Mouse (Mus musculus) layer of hippocampus, adult 2 months (tissue): Measurements from ENCODE around the gene Rb1. TPM values are rescaled to one million over a fixed set of nuclear protein-coding genes. Genes with fewer than 3 reads are reported as not detected.

Experiments used
- DNase-seq, 2 experiments: peaks; one replicate each; pipeline ENCODE4 v3.0.0; 2022; ENCODE audit warnings: low spot score in 2 of 2
- H3K27ac ChIP-seq: fragments of 200-600 bp; 2 replicates; pipeline ENCODE4 v1.8.1; 2022
- H3K4me3 ChIP-seq: fragments of 200-600 bp; 2 replicates; pipeline ENCODE4 v1.8.1; 2022; ENCODE audit warnings: mild to moderate bottlenecking
- CTCF ChIP-seq: fragments of 200-600 bp; conservative IDR thresholded peaks from 2 replicates; pipeline ENCODE4 v1.8.1; 2022; ENCODE audit warnings: antibody characterized with exemption, mild to moderate bottlenecking, moderate library complexity
- total RNA-seq, 2 experiments: library from RNA; stranded (reverse); gene quantifications; 2 replicates each; pipeline ENCODE4 v1.2.3; 2021

The Rb1 gene
- total RNA-seq, 2 experiments from 2014 or later: 32.0 to 40.5 TPM

DNA sequence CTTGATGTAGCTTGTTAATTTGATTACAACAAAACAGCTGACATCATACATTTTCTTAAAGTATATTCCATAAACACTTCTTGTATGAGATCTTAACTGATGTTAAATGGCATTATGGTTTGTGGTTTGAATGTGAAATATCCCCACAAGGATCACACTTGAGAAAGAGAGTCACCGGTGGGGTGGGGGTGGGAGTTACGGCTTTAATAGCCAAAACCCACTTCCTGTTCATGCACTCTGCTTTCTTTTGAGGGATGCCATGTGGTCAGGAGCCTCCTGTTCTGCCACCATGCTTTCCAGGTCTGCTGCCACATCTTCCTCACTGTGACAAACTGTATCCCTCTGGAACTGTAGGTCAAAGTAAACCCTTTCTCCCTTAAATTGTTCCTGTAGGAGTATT lies 35.7 kb downstream of the Rb1 start:
- no peak for TF ChIP-seq CTCF
- no peak overlapping the region for H3K27ac ChIP-seq
- H3K4me3 ChIP-seq: no peak overlapping the region
- no peak for DNase-seq

DNA sequence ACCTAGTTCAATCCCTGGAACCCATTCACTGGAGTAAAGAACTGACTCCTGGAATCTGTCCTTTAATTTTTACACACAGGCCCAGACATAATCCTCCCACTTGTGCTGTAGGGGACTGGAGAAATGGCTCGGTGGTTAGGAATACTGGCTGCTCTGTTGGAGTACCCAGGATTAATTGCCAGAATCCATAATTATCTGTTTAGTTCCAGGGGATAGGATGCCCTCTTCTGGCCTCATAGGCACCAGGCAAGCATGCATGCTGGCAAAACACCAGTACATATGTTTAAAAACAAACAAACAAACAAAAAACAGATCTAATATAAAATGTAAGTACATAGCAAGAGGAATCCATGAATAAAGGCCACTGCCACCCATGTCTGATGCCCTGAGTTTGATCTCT lies 44.6 kb downstream of the Rb1 start:
- Histone ChIP-seq H3K4me3 (no peak overlapping the region), H3K27ac (no peak overlapping the region)
- peak; percentile 78 for TF ChIP-seq CTCF
- peak in 1 of 2 experiments; percentile 41 for DNase-seq

DNA sequence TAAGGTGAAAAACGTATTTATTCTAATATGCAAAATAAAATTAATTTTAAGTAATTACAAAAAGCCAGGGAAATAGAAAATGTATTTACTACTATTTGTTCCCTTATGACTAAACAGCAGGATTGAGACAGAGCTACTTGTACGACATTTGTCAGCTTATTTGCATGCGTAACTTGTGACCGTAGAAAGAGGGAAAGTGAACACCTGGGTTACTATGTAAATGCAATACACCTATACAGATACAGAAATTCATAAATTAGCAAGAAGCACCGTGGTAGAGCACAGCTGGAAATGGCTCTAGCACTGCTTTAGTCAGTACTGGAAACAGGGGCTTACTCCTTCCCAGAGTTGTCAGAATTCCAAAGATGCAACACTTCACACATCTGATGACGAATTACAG lies 46.5 kb downstream of the Rb1 start:
- DNase-seq: no peak
- Histone ChIP-seq H3K4me3 (no peak overlapping the region), H3K27ac (no peak overlapping the region)
- TF ChIP-seq CTCF: no peak

DNA sequence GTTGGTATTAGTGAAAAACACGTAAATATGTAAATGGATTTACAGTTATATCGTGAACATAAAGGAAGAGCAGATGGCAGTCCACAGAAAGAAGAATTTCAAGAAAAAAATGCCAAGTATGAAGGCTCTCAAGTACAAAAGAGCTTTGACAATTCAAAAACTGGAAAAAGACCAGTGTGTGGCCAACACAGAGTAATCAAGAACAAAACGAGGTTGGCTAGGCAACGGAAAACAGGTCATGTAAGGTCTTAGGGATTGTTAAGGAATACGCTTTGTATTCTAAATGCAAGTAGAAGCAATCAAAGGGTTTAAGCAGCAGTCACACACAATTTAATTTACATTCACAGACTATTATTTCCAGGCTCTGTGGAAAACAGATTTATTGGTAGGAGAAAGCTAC lies 53.8 kb downstream of the Rb1 start:
- no peak for TF ChIP-seq CTCF
- DNase-seq: no peak
- Histone ChIP-seq H3K4me3 (no peak overlapping the region), H3K27ac (peak overlapping the region; percentile 52; the same call in 1 of the 2 replicates)

DNA sequence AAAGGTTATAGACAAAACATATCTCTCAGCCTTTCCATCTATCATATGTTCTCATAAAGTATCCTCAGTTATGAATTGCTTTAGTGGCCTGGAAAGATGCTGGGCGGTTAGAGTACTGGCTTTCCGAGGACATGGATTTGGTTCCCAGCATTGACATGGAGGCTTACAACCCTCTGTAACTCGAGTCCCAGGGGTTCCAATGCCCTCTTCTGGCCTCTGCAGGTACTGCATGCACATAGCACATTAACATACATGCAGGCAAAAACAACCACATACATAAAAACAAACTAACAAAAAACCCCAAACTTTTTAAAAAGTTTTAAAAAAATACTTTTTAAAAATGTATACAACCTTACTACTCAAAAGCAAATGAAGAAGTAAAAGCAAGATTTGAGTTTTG lies 59.5 kb downstream of the Rb1 start:
- H3K4me3 ChIP-seq: no peak overlapping the region
- DNase-seq: no peak
- H3K27ac ChIP-seq: no peak overlapping the region
- peak; percentile 62 for TF ChIP-seq CTCF

DNA sequence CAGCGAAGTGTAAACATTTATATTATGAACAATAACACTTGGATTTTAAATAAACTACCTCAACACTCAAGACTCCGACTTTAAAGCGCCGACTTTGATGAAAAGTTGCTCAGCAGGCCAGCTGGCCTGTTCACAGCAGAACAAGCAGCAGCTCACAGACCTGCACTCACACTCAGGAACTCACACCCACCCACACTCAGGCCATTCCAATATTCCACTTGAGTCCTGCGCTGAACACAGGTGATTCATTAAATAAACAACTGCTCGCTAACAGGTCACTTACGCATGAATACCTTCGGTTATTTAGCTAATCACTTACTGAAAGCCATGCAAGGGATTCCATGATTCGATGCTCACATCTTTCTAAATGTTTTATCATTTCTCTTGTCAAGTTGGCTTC lies 63.4 kb downstream of the Rb1 start:
- Histone ChIP-seq H3K27ac (no peak overlapping the region), H3K4me3 (no peak overlapping the region)
- no peak for TF ChIP-seq CTCF
- DNase-seq: no peak

DNA sequence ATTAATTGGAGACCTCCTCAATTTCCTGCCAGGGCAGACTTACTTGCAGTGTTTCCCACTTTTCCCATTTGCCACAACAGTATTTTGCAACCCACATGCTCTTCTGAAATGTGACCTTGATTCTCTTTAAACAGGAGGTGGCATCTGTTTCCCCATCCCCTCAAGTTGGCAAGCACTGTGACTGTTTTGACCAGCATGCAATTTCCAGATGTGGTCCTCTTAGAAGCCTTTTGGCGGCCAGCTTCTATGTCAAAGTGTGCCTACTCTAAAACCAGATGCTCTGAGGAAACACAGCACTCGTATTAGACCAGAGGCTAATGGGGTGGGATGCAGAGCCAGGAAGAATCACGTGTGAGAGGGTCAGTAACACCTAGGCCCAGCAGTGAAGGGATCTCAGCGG lies 67.4 kb downstream of the Rb1 start:
- Histone ChIP-seq H3K27ac (peak overlapping the region; percentile 18; the same call in 1 of the 2 replicates), H3K4me3 (no peak overlapping the region)
- DNase-seq: no peak
- TF ChIP-seq CTCF: no peak

DNA sequence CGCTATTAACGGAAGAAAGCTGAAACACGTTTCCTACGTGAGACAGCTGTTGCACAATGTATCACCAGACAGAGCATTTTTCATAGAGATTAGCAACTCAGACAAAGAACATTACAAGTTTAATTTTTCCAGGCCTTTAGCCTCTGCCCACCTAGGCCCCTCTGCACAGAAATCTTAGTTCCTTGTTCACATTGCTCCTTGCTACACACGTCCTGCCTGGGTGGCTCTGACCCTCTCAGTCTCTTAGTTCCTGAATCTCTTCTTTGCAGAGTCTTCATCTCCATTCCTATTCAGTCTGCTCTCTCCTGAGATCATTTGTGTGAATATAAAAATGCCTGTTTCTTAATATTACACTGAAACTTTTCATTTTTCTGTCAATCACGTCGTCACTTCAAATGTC lies 68.3 kb downstream of the Rb1 start:
- Histone ChIP-seq H3K4me3 (no peak overlapping the region), H3K27ac (no peak overlapping the region)
- DNase-seq: no peak
- no peak for TF ChIP-seq CTCF

DNA sequence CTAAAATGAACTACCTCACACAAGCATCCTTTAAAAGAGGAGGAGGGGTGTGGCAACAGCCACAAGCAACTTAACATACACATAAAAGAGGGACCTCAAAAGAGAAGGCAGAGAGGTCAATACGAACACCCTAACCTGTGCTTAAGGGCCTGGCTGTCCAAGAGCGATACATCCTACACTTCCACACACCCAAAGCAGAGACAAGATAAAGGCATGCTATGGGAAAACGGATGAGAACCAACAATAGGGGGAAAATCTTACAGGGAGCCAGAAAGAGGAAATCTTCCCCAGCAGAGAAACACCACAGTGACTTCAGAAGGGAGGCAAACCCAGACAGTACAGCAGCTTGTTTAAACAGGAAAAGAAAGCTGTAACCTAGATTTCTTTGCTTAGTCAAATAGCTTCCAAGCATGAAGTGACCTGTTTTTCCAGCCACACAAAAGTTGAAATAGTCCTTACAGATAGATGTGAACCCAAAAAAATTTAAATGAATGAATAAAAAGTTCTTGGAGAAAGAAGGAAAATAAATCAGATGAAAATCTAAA lies 70.1 kb downstream of the Rb1 start:
- no peak overlapping the region for H3K4me3 ChIP-seq
- peak overlapping the region; percentile 54; the same call in 1 of the 2 replicates for H3K27ac ChIP-seq
- DNase-seq: no peak
- TF ChIP-seq CTCF: no peak

DNA sequence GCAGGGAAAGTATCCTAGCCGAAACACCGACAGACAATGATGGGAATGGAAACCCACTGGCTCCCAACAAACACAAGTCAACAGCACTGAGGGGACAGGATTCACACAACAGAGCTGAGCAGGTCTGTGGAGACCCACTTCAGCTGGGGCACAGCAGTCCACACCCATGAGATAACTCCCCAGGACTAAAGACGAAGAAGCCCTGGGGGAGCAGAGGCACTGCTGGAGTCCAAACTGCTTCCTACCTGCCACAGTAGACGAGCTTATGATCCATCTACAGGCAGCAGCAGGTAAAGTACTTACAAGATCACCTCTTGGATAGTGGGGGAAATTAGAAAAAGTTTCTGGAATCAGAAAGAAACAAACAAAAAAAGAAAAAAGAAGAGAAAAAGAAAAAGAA lies 71.2 kb downstream of the Rb1 start:
- H3K4me3 ChIP-seq: no peak overlapping the region
- no peak for TF ChIP-seq CTCF
- H3K27ac ChIP-seq: peak overlapping the region; percentile 39; the same call in 1 of the 2 replicates
- no peak for DNase-seq

DNA sequence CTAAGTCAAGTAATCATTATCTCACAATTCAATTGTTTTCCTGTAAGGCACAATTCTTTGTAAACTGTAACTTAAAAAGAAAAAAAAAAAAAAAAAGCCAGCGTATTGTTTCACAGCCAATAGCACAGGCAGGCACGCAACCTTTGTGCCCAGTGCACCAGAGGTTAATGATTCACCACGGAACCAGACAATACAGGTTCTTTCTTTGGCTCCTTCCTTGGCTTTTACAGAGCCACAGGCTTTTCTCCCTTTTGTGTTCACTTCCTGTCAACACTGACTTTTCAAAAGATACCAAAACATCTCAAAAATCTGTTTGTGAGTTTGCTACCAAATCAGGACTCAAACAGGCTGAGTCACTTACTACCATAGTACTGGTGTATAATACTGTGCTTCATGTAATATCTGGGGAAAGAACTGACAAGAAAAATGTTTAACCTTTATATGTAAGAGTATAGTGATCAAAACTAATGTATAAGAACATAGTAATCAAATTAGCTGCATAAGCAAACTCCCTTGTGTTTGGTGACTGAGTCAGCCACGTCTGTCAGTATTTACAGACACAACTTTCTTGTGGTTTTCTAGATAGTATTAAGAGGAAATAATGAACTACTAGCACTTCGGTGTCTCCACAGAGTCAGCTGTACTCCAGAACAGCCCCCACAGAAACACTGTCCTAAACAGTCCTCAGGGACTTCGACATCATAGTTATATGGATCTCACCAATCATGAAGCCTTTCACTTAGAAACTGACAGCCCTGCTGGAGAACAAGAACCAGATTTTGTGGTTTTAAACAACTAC lies 72.0 kb downstream of the Rb1 start:
- TF ChIP-seq CTCF: no peak
- no peak overlapping the region for H3K4me3 ChIP-seq
- no peak for DNase-seq
- H3K27ac ChIP-seq: peak overlapping the region; percentile 49; the same call in 1 of the 2 replicates

DNA sequence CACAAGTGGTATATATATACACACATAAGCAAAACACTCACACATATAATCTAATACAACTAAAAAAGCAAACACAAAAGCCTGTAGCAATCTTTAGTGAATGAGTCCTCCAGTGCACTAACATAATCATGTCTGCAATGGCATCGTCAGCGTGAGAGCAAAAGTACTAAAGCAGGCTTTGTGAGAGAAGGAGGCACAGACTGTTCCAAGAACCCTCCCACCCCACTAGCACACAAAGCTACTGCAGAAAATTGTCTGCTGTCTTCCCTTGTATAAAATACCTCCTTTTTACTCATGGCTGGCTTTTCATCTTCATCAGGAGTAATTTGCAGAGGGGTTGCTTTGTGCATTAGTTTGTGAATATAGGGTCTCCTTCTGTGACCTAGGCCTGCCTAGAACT lies 73.3 kb downstream of the Rb1 start:
- DNase-seq: peak in 1 of 2 experiments; percentile 23
- no peak for TF ChIP-seq CTCF
- Histone ChIP-seq H3K4me3 (no peak overlapping the region), H3K27ac (peak overlapping the region; percentile 70)

DNA sequence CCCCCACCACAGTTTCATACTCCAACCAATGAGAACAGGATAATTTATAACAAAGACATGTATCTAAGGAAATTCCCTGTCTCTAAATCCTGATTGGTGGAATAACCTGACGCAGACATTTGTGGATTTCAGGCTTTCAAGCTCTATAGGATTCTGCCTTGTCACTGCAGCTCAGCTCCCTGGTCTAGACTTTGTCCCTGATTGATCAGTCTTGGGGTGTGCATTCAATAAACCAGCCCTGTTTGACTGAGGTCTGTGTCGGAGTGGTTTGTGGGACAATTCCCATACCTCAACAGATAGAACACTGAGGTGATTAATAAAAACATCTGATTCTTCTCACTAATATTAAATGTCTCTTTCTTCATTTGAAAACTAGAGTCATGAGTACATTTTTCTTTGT lies 75.6 kb downstream of the Rb1 start:
- H3K4me3 ChIP-seq: no peak overlapping the region
- H3K27ac ChIP-seq: no peak overlapping the region
- no peak for TF ChIP-seq CTCF
- DNase-seq: no peak

DNA sequence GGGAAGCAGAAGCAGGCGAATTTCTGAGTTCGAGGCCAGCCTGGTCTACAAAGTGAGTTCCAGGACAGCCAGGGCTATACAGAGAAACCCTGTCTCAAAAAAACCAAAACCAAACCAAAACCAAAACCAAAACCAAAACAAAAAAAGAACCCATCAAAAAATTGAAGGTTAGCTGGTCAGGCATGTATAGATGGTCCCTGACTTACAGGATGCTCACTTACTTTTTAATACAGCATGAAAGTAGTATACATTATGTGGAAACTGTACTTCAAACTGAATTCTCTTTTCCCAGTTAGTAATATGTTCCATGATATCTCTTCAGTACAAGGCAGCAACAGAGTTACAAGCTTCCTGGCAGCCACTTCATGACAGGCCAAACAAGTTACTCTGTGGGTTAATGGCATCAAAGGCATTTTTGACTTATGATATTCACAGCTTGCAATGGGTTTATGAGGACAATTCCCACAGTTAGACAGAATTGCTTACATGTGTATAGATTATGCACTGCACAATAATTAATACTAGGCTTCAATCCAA lies 81.5 kb downstream of the Rb1 start:
- peak overlapping the region; percentile 57; the same call in 1 of the 2 replicates for H3K27ac ChIP-seq
- TF ChIP-seq CTCF: no peak
- no peak for DNase-seq
- no peak overlapping the region for H3K4me3 ChIP-seq
